Mouse (Mus musculus): ENCODE measurements around the gene Npl. TPM values are rescaled to one million over a fixed set of nuclear protein-coding genes. Genes with fewer than 3 reads are reported as not detected.
"Not testable (repeated sequence)": the region's sequence is repeated elsewhere in the genome, so short reads cannot be mapped to it uniquely, and the experiment has no call there.

The Npl gene
- polyA plus RNA-seq, 1 experiment from 2014 or later = 14.3 TPM

GRCm38 (mm10) chr1:153489540-153489939, 60.3 kb downstream of the Npl start:
- DNase-seq (ENCODE audit: low spot score) = no peak
- no peak overlapping the region for H3K27ac ChIP-seq (ENCODE audit: low read depth, low read length)
- H3K4me1 ChIP-seq (replicated peaks; ENCODE audit: control insufficient read depth, insufficient read depth, low read length) = peaks cover 5% of the 10 kb centered on the region
- no peaks in the 10 kb centered on the region for H3K27me3 ChIP-seq (ENCODE audit: control insufficient read depth, insufficient read depth, low read length)
- no peak for ATAC-seq (replicated peaks; ENCODE audit: low FRiP score)
- H3K4me3 ChIP-seq (ENCODE audit: low read depth, low read length) = no peak overlapping the region
- H3K36me3 ChIP-seq (ENCODE audit: control insufficient read depth, insufficient read depth, low read length) = no peaks in the 10 kb centered on the region
- WGBS = 57% methylated on average over 2 of the region's 2 CpGs
- H3K4me2 ChIP-seq (ENCODE audit: low read depth, low read length, severe bottlenecking) = no peak overlapping the region
- H3K9me3 ChIP-seq (ENCODE audit: control insufficient read depth, low read length) = no peaks in the 10 kb centered on the region
- H3K9ac ChIP-seq (ENCODE audit: low read length) = no peak overlapping the region

- H3K4me3 ChIP-seq (ENCODE audit: low read depth, low read length) = no peak overlapping the region
- H3K9me3 ChIP-seq (ENCODE audit: control insufficient read depth, low read length) = no peaks in the 10 kb centered on the region
- peaks cover 5% of the 10 kb centered on the region for H3K4me1 ChIP-seq (replicated peaks; ENCODE audit: control insufficient read depth, insufficient read depth, low read length)
- WGBS = 54% methylated on average over 7 of the region's 7 CpGs
- no peaks in the 10 kb centered on the region for H3K27me3 ChIP-seq (ENCODE audit: control insufficient read depth, insufficient read depth, low read length)
- no peak overlapping the region for H3K27ac ChIP-seq (ENCODE audit: low read depth, low read length)
- ATAC-seq (replicated peaks; ENCODE audit: low FRiP score) (no peak), DNase-seq (ENCODE audit: low spot score) (no peak)
- no peak overlapping the region for H3K9ac ChIP-seq (ENCODE audit: low read length)
- no peak overlapping the region for H3K4me2 ChIP-seq (ENCODE audit: low read depth, low read length, severe bottlenecking)
- no peaks in the 10 kb centered on the region for H3K36me3 ChIP-seq (ENCODE audit: control insufficient read depth, insufficient read depth, low read length)
Observed at GRCm38 (mm10) chr1:153489132-153489531, 60.7 kb downstream of the Npl start.

- peak; percentile 93 for ATAC-seq (replicated peaks; ENCODE audit: low FRiP score)
- Histone ChIP-seq H3K36me3 (ENCODE audit: control insufficient read depth, insufficient read depth, low read length) (no peaks in the 10 kb centered on the region; the same call in 1 of the 2 replicates), H3K9ac (ENCODE audit: low read length) (peak within 1 kb of the TSS; percentile 100), H3K4me2 (ENCODE audit: low read depth, low read length, severe bottlenecking) (peak within 1 kb of the TSS; percentile 71), H3K27me3 (ENCODE audit: control insufficient read depth, insufficient read depth, low read length) (no peaks in the 10 kb centered on the region), H3K9me3 (ENCODE audit: control insufficient read depth, low read length) (no peaks in the 10 kb centered on the region), H3K4me1 (replicated peaks; ENCODE audit: control insufficient read depth, insufficient read depth, low read length) (peaks cover 5% of the 10 kb centered on the region), H3K27ac (ENCODE audit: low read depth, low read length) (peak within 1 kb of the TSS; percentile 91), H3K4me3 (ENCODE audit: low read depth, low read length) (peak within 1 kb of the TSS; percentile 100)
- under 1% methylated on average over 35 of the region's 35 CpGs for WGBS
- DNase-seq (ENCODE audit: low spot score) = peak; percentile 99
Observed at GRCm38 (mm10) chr1:153487500-153487879, 62.4 kb downstream of the Npl start, which contains the start of gene Dhx9. TSS of gene Dhx9 (minus strand) at chr1:153487660.

GRCm38 (mm10) chr1:153486767-153487499, 62.9 kb downstream of the Npl start:
- DNase-seq (ENCODE audit: low spot score) = no peak
- Histone ChIP-seq H3K4me1 (replicated peaks; ENCODE audit: control insufficient read depth, insufficient read depth, low read length) (peaks cover 5% of the 10 kb centered on the region), H3K27ac (ENCODE audit: low read depth, low read length) (peak overlapping the region; percentile 91), H3K4me2 (ENCODE audit: low read depth, low read length, severe bottlenecking) (peak overlapping the region; percentile 71), H3K4me3 (ENCODE audit: low read depth, low read length) (peak overlapping the region; percentile 100), H3K9me3 (ENCODE audit: control insufficient read depth, low read length) (no peaks in the 10 kb centered on the region), H3K9ac (ENCODE audit: low read length) (peak overlapping the region; percentile 100), H3K36me3 (ENCODE audit: control insufficient read depth, insufficient read depth, low read length) (no peaks in the 10 kb centered on the region; the same call in 1 of the 2 replicates), H3K27me3 (ENCODE audit: control insufficient read depth, insufficient read depth, low read length) (no peaks in the 10 kb centered on the region)
- ATAC-seq (replicated peaks; ENCODE audit: low FRiP score) = peak; percentile 84
- under 1% methylated on average over 63 of the region's 64 CpGs for WGBS

- Histone ChIP-seq H3K4me2 (ENCODE audit: low read depth, low read length, severe bottlenecking) (peak overlapping the region; percentile 71), H3K4me3 (ENCODE audit: low read depth, low read length) (peak overlapping the region; percentile 100), H3K9ac (ENCODE audit: low read length) (peak overlapping the region; percentile 100)
- WGBS = 6% methylated on average over 6 of the region's 6 CpGs
- not testable (repeated sequence) for H3K27me3 ChIP-seq (ENCODE audit: control insufficient read depth, insufficient read depth, low read length); DNase-seq (ENCODE audit: low spot score); ATAC-seq (replicated peaks; ENCODE audit: low FRiP score); H3K4me1 ChIP-seq (replicated peaks; ENCODE audit: control insufficient read depth, insufficient read depth, low read length); H3K9me3 ChIP-seq (ENCODE audit: control insufficient read depth, low read length); H3K36me3 ChIP-seq (ENCODE audit: control insufficient read depth, insufficient read depth, low read length); H3K27ac ChIP-seq (ENCODE audit: low read depth, low read length)
Observed at GRCm38 (mm10) chr1:153486120-153486519, 63.7 kb downstream of the Npl start.

- ATAC-seq (replicated peaks; ENCODE audit: low FRiP score) (no peak), DNase-seq (ENCODE audit: low spot score) (no peak)
- Histone ChIP-seq H3K27ac (ENCODE audit: low read depth, low read length) (no peak overlapping the region), H3K4me3 (ENCODE audit: low read depth, low read length) (peak overlapping the region; percentile 100), H3K9me3 (ENCODE audit: control insufficient read depth, low read length) (no peaks in the 10 kb centered on the region), H3K27me3 (ENCODE audit: control insufficient read depth, insufficient read depth, low read length) (no peaks in the 10 kb centered on the region), H3K9ac (ENCODE audit: low read length) (peak overlapping the region; percentile 37), H3K4me1 (replicated peaks; ENCODE audit: control insufficient read depth, insufficient read depth, low read length) (peaks cover 5% of the 10 kb centered on the region), H3K36me3 (ENCODE audit: control insufficient read depth, insufficient read depth, low read length) (peaks cover 4% of the 10 kb centered on the region; the same call in 1 of the 2 replicates), H3K4me2 (ENCODE audit: low read depth, low read length, severe bottlenecking) (peak overlapping the region; percentile 71)
- 53% methylated on average over 2 of the region's 2 CpGs for WGBS
Observed at GRCm38 (mm10) chr1:153485201-153485796, 64.5 kb downstream of the Npl start.

GRCm38 (mm10) chr1:153481025-153481412, 68.8 kb downstream of the Npl start:
- 86% methylated on average over 1 of the region's 1 CpGs for WGBS
- H3K36me3 ChIP-seq (ENCODE audit: control insufficient read depth, insufficient read depth, low read length) = peaks cover 17% of the 10 kb centered on the region
- ATAC-seq (replicated peaks; ENCODE audit: low FRiP score) (no peak), DNase-seq (ENCODE audit: low spot score) (no peak)
- no peak overlapping the region for H3K27ac ChIP-seq (ENCODE audit: low read depth, low read length)
- no peak overlapping the region for H3K4me3 ChIP-seq (ENCODE audit: low read depth, low read length)
- no peaks in the 10 kb centered on the region for H3K9me3 ChIP-seq (ENCODE audit: control insufficient read depth, low read length)
- H3K9ac ChIP-seq (ENCODE audit: low read length) = no peak overlapping the region
- H3K4me2 ChIP-seq (ENCODE audit: low read depth, low read length, severe bottlenecking) = no peak overlapping the region
- no peaks in the 10 kb centered on the region for H3K27me3 ChIP-seq (ENCODE audit: control insufficient read depth, insufficient read depth, low read length)
- peaks cover 5% of the 10 kb centered on the region for H3K4me1 ChIP-seq (replicated peaks; ENCODE audit: control insufficient read depth, insufficient read depth, low read length)

GRCm38 (mm10) chr1:153480386-153481024, 69.3 kb downstream of the Npl start:
- Histone ChIP-seq H3K9ac (ENCODE audit: low read length) (no peak overlapping the region), H3K36me3 (ENCODE audit: control insufficient read depth, insufficient read depth, low read length) (peaks cover 17% of the 10 kb centered on the region), H3K9me3 (ENCODE audit: control insufficient read depth, low read length) (no peaks in the 10 kb centered on the region), H3K27ac (ENCODE audit: low read depth, low read length) (no peak overlapping the region), H3K4me3 (ENCODE audit: low read depth, low read length) (no peak overlapping the region), H3K4me1 (replicated peaks; ENCODE audit: control insufficient read depth, insufficient read depth, low read length) (peaks cover 5% of the 10 kb centered on the region), H3K27me3 (ENCODE audit: control insufficient read depth, insufficient read depth, low read length) (no peaks in the 10 kb centered on the region), H3K4me2 (ENCODE audit: low read depth, low read length, severe bottlenecking) (no peak overlapping the region)
- DNase-seq (ENCODE audit: low spot score) = peak; percentile 84
- 49% methylated on average over 1 of the region's 1 CpGs for WGBS
- ATAC-seq (replicated peaks; ENCODE audit: low FRiP score) = peak; percentile 33; the same call in 1 of the 2 replicates

All from forebrain, embryonic 11.5 days (tissue).